Mouse (Mus musculus): ENCODE data around the gene Ikzf4.
A peak's percentile ranks its signal among the peaks of the same experiment; 100 is the strongest.

Ikzf4 gene

DNA sequence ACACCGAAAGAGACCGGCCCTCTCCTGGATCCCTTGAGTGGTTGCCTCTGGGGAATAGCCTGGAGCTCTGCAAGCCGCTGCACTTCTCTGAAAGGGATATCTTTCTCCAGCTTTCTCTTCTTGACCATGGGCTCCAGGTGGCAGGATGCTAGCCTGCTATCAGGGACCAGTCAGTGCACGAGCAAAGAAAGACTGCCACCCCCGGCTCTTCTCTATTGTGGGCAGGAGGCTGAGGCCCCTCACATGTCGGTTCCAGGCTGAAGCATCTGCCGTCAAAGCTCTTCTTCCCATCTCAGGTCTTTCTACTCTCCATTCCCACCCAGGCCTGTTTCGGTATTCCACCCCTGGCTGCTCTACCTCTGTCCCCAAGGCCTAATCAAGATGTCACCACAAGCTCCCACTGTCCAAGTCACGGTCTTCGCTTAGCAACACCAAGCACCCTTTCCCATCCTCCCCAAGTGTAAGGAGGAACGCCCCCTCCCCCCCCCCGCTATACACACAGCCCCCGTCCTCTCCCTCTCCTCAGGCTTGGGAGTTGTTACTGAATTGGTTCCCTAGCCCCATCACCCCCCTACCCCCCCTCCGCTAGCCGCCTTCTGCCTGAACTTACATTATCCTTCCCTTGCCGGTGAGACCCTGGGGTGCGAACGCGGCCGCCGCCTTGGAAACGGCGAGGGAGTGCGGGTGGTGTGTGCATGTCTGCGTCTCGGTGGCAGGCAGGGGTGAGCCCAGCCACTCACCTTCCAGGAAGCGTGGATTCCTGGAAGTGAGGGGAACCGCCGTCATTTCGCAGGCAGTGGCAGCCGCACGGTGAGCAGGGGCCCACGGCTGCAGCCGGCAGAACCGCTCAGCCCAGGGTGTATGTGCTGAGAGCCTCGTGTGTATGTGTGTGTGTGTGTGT is at the start of gene Ikzf4:
Gene Ikzf4, minus strand, starts transcription at position 881 of the 901 bp plus-strand sequence.
- DNase-seq (ENCODE audit: low spot score in 2 of 2): no peak

DNA sequence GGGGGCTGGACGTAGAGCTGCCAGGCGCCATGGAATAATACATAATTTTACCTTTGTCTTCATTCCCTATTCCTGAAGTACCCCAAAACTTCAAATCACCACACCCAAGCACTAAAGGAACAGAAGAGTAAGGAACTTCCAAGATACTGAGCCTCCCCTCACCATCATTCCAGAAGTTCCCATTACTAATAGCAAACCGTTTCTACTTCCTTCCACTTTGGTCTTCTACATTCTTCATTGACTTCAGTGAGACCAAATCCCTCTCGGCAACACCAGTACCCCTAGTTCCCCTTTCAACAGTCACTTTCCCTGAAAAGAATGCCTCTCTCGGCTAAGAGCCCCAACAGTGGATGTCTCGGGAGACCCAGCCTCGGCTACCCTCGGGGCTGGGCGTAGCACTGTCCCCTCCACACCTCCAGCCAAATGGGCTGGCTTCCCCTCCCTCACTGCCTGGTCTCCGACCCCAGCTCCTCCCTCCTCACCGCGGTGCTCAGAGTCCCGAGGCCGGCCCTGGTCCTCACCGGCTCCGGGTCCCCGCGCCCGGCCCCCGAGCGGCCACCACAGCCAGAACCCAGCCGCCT is 49.7 kb upstream of the Ikzf4 start:
- DNase-seq (ENCODE audit: low spot score in 2 of 2): no peak

DNA sequence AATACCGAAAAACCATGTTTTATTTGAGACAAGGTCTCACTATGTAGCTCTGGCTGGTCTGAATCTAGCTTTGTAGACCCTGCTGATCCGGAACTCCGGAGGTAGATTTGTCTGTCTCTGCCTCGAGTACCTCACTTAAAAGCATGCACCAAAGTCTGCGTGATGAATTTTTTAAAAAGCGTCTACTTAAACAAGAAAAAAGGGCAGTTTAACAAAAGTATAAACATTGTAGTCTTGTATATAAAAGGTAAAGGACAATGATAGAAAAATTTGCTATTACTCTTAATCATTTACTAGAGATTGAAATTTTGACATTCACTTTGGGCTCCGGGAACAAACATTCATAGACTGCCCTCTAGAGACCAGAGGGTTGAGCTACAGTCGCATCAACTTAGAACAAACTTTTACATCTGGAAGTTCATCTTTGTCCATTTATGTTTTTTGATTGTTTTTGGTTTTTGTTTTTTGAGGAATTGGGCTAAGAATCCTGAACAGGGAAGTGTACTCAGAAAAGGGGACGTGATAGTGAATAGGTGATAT is 28.7 kb upstream of the Ikzf4 start:
- peak in 1 of 2 experiments; percentile 40 for DNase-seq (ENCODE audit: low spot score in 2 of 2)

DNA sequence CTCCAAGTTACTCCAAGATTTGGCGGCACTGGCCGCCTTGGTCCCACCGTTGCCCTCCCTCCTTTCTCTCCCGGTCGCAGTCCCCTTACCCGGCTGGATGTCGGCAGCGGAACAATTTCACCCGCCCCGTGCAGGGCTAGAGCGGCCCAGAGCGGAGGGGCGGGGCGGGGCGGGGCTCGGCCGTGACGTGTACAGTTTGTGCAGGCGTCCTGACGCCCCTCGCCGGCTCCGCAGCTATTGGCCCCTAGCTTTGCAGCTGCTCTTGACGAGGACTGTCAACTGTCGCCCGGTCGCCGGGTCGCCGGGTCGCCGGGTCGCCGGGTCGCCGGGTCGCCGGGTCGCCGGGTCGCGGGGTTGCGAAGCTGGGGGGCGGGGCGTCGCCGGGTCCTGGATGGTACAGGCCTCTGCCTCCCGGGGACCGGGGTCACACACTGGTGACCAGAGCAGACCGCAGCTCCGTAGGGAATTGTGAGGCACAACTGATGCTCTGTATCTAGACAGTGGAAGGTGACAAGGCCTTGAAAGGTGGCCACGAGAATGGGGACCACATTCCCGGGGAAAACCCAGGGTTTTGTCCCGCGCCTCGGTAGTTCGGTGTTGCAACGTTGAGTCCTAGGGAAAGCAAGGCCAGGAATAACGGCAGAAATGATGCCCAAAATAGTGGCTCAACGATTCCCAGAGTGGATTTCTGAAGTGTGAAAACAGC is 28.1 kb upstream of the Ikzf4 start, which contains the start of gene Suox:
Gene Suox, minus strand, starts transcription at position 311 of the 706 bp plus-strand sequence.
- DNase-seq (ENCODE audit: low spot score in 2 of 2): peak; percentile 81 to 85

DNA sequence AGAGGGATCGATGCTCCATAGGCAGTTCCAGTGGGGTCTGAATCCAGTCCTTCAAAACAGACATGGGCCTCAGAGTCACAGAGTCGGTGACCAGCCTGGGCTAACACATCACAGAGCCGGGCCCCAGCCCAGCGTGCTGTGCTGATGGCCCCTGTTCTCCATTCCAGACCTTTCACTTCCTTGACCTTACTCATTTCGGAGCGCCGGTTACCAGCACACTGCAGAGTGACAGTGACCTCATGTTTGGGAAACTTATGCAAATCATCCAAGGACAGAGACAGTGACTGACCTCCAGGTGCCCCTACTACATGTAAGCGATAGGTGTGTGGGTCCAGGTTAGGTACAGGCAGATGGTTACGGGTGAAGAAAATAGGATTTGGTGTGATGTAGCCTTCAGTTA is 25.4 kb upstream of the Ikzf4 start:
- DNase-seq (ENCODE audit: low spot score in 2 of 2): no peak

DNA sequence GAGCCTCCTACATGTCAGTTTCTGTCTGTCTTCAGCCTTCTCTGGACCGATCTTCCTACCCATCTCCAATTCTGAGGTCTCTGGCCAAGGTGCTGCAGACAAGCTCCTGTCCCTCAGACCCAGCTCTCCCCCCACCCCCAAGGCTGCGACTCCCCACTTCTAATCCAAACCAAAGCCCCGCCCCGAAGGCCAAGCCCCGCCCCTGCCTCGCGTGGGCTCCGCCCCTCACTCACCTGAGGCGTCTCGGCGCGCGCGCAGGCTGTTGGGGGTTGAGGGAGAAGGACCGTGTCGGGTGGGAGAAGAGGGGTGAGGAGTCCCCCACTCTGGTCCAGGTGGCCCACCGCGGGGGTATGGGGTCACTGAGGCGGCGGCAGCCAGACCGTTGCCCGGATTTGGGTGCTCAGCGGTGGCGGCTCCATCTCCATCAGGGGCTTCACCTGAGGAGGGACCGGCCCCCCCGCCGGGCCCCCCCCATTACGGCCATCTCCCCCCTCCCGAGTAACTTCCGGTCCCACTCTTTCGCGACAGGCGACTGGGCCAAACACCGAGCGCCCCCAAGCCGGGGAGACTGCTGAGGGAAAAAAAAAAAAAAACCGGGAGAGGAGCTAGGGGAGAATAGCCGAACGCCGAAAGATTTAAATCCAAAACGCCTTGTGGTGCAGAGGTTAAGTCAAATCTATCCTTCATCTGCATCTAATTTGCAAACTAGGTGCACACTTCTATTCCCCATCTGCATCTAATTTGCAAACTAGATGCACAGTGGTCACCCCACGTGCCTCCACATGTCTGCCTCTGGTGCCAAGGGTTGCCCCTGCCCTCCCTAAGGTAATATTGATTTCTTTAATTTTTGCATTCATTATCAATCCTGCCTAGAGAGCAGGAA is 23.2 kb upstream of the Ikzf4 start:
- DNase-seq (ENCODE audit: low spot score in 2 of 2): no peak

DNA sequence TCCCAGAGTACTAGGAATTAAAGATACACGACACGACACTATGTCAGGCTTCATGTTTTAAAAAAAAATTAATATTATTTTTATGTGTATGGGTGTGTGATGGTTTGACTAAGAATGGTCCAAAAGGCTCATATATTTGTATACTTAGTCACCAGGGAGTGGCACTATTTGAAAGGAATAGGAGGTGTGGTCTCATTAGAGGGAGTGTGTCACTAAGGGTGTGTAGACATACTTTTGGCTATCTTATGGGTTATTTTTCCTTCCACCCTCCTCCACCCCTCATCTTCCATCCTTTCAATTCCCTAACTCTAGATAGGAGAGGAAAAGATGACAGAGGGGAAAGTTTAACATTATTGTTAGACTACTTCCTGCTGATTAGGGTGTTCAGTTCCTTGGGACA is 20.0 kb upstream of the Ikzf4 start:
- no peak for DNase-seq (ENCODE audit: low spot score in 2 of 2)

DNA sequence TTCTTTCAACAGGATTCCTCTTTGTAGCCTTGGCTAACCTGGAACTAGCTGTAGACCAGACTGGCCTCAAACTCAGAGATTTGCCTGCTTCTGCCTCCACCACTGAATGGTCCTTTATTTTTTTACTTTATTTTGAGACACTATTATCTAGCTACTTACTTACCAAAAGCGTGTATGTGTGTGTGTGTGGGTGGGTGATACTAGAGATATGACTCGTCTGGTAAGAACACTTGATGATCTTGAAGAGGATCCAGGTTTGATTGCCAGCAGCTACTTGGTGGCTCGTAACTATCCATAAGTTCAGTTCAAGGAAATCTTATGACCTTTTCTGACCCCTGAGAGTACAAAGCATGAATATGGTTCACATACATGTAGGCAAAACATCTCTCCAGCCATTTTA is 19.5 kb upstream of the Ikzf4 start:
- DNase-seq (ENCODE audit: low spot score in 2 of 2): no peak

DNA sequence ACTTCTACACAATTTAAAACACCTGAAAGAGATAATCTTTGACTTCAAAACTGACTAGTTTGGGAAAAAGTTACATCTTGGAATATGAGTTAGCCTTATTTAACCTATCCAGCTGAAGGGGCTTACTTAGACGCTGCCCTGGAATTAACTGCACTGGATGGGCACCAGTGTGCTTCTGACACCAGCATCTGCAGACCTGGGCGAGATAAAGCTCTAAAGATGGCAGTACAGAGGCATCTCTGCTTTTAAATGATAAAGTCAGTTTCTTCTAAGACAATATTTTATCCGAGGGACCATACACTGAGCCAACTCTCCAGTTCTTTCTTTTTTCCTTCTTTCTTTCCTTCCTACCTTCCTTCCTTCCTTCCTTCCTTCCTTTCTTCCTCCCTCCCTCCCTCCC is 19.0 kb upstream of the Ikzf4 start:
- DNase-seq (ENCODE audit: low spot score in 2 of 2): no peak

DNA sequence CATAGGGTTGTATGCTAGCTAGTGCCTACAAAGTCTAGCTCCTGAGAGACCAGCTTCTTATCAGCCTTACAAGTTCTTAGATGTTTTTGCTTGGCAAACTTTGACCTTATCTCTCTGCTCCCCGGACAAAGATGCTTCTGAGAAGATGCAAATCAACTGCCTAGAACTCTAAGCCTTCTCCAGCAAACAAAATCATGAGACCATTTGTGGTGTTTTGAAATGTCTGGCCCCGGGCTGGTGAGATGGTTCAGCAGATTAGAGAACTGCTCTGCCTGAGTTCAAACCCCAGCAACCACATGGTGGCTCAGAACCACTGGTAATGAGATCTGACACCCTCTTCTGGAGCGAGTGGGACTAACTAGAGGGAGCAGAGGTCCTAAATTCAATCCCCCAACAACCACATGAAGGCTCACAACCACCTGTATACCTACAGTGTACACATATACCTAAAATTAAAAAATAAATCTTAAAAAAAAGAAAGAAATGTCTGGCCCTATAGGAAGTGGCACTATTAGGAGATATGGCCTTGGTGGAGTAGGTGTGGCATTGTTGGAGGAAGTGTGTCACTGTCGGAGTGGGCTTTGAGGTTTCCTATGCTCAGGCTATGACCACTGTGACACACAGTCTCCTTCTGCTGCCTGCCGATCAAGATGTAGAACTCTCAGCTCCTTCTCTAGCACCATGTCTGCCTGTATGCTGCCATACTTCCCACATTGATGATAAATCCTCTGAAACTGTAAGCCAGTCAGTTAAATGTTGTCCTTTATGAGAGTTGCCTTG is 17.8 kb upstream of the Ikzf4 start:
- DNase-seq (ENCODE audit: low spot score in 2 of 2): no peak

DNA sequence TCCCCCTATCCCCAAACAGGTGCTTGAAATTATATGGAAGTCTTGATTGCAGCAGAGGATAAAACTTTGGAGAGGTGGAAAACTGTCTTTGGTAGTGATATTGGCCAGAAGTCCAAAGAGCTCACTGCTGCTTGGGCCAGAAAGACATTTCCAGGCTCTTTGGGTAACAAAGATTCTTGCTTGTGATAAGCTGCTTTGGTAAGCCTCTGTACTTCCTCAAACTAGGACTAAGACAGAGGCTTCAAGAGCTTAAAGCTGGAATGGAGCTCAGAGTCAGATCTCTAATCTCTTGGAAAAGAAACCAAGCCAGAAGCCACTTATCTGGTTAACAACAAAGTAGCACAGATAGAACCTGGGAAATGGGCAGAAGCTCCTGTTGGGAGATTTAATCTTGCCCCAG is 16.7 kb upstream of the Ikzf4 start:
- no peak for DNase-seq (ENCODE audit: low spot score in 2 of 2)

DNA sequence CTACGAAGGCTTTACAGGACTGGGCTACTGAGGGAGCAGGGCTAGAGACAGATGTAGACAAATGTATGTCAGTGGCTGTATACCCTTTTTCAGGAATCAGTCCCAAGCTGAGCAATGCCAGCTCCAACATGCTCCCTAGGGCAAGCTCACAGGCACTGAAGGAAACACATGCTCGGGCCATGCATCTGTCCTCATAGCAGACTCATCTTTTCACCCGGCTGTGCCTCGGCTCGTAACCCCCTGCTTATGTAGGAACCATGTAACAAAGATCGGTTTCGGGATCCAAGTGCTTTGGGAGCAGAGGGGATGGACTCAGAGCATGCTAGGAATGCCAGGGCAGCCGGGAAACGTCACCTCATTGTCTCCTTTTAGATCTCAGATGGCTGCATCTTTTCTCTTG is 13.7 kb upstream of the Ikzf4 start:
- no peak for DNase-seq (ENCODE audit: low spot score in 2 of 2)

DNA sequence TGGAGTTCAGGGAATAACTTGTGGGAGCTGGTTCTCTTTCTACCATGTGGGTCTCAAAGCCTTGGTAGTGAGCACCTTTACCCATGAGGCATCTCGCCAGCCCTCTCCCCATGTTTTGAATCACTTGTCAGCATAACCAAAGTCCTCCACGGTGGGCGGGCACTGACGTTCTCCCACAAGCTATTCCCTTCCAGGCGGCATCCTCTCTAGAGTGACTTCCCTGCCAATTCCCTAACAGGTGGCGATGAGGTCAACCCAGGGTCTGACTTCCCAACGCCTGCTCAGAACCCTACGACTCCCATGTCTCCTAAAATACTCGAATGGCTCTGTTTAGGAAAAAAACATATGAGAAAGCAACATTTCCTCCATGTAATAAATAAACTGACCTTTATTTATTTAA is 12.1 kb upstream of the Ikzf4 start:
- DNase-seq (ENCODE audit: low spot score in 2 of 2): no peak

DNA sequence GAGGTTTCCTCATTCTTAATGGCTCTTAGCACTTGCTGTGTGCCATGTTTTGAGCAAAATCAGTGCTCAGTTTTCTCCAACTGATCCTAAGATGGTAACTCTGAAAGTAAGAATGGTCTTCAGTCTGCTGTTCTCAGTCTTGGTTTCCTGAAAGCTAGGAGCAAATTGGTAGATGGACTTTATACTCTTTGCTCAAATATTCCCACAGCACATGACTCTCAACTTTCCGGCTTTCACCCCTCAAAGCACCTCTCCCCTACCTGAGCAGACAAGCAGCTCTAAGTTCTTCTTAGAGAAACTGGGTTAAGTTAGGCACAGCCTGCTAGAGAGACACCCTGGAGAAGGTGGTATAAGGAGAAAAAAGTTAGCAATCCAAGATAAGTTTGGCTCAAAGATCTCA is 10.9 kb upstream of the Ikzf4 start:
- no peak for DNase-seq (ENCODE audit: low spot score in 2 of 2)

DNA sequence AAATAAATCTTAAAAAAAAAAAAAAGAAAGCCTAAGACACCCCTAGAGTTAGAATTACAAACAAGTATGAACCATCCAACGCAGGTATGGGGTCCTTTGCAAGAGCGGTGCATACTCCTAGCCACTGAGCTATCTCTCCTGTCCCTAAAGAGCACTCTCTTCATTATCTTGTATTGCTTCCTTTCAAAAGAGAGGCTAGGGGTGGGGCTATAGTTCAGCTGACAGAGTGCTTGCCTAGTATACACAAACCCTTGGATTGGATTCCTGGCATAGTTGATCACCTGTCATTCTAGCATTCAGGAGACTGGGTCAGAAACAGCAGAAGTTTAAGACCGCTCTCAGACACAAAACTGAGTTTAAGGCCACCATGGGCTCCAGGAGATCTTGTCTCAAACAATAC is 9.5 kb upstream of the Ikzf4 start:
- DNase-seq (ENCODE audit: low spot score in 2 of 2): no peak

DNA sequence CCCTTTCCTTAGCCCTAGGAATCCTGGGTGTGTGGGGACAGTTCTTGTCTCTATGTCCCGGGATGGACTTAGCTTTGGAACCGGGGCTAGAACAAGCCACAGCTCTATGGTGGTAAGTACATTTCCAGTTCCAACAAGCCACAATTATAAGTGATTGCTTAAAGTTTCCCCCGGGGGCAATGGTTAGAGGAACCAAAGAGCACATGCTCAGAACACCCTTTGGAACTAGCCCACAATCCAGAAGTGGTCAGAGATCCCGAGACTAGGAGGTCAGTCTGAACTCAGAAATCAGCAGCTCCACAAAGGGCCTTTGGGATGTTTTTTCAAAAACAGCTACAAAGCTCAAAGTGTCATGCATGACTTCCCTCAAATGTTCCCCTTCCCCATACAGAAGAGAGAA is 8.1 kb upstream of the Ikzf4 start:
- DNase-seq (ENCODE audit: low spot score in 2 of 2): no peak

DNA sequence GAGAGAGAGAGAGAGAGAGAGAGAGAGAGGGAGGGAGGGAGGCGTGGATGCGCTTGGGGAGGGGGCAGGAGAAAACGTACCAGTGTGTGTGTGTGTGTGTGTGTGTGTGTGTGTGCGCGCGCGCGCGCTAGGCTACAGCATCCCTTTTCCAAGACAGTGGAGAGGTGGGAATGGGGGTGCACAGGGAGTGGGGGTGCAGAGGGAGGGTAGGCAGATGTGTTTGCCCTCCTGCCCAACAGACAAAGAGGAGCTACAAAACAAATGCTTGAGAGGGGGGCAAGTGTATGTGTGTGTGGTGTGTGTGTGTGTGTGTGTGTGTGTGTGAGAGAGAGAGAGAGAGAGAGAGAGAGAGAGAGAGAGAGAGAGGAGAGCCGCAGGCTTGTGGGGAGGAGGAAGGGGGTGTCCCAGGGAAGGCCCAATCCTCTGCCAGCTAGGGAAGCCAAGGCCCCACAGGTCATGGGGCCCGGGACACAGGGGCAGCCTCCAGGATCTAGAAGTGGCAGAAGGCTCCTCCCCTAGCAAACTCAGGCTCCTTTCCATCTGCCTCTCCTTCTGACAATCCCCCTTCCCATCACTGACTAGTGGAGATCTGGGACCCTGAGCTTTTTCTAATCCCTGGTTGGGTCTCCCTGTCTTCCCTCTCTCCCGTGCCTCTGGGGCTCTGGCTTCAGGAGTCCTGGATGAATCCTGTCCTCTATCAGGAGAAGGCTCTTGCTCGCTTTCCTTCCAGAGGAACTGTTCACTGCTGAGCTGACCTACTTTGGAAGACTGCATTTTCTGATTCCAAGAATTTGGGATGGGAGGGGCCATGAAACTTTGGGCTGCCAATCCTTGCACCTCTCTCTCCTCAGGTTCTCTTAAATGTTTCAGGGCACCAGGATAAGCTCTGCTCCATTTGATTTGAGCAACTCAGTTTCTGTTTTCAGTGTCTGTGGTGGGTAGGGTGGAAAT is 623 bp upstream of the Ikzf4 start:
- peak; percentile 19 to 27 for DNase-seq (ENCODE audit: low spot score in 2 of 2)

DNA sequence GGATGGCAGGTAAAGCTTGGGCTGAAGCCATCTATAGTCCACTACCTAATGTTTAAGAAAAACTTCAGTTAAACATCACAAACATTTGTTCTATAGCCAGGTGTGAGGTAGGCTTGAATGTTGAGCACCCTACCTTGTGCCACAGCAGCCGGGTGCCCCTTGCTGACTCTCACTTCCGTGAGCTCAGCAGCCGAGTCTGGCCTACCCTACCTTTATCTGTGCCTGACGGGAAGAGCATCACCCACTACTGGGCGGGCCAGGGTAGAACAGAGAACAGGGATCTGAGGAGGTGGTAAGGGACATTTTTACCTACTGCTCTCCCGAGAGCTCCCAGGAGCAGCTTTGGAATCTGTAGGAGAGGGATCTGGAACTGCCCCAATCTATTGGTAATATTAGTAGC is 3.0 kb downstream of the Ikzf4 start:
- DNase-seq (ENCODE audit: low spot score in 2 of 2): no peak

DNA sequence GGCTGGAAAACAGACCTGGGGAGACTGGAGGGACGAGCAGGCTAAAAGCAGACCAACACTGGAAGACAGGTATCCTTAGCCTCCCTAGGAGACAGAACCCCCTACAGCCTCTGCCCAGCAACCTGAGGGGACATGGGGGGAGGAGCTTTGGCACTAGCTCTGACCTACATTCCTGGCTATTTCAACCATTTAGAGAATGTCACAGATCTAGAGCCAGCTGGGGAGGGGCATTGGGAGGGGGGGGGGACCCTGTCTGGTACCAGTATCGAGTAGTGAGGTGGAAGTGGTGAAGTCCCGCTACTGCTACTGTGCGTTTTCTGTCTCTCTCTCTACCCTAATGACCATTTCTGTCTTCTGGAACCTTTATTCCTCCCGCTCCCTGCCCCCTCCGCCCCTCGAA is 3.9 kb downstream of the Ikzf4 start:
- no peak for DNase-seq (ENCODE audit: low spot score in 2 of 2)

DNA sequence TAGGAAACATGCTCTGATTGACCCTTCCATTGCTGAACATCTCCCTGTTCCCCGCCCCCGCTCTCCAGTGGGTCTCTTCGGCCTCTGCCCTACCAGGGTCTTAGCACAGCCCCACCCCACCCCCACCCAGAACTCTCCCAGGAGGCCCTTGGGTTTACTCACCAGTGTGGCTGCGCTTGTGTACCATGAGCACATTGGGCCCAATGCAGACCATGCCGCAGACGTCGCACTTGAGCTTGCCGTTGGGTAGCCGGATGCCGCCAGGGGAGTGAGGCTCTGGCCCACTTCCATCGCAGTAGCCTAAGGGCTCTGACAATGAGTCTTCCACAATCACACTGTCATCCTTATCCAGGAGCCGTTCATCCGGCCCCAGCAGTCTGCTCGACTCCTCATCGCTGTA is 4.9 kb downstream of the Ikzf4 start:
- DNase-seq (ENCODE audit: low spot score in 2 of 2): no peak

Data from heart, adult 9 months (tissue).